Comparison of ENCODE assay signal across 8 mouse cellular contexts in the genomic region with DNA sequence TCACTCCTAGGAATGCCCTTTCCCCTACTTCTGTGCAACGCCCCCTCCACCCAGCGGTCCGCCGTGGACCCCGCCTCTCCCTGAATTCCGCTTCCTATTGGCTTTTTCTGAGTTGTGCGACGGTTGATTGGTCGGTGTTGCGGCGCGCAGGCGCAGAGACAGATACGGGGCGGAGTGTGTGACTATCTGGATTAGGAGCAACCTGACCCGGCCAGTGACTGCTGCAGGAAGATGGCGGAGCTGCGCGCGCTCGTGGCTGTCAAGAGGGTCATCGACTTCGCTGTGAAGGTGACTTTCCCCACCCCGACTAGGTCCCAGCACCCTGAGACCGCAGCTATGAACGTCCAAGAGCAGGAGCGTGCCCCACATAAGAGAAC. TPM values are rescaled to one million over a fixed set of nuclear protein-coding genes. Genes with fewer than 3 reads are reported as not detected.
DNase-seq lines count a peak whose midpoint lies in the region; ATAC-seq lines count a peak whose summit lies in the region.

A gene (plus strand): TSS at position 167 of the 377 bp plus-strand sequence.
A gene (plus strand): TSS at position 212 of the 377 bp plus-strand sequence.

- intact Hi-C loops in gastrocnemius, postnatal 14 days (cut with DNase I; ENCODE audit: low total_unique reads) = no loop called here
- intact Hi-C loops in left cerebral cortex, postnatal 10 days (cut with DNase I) = loop anchor here (10.0 kb wide), 1 partner anchor 129 kb away; a partner anchor contains a TSS

- peak; percentile 97 to 98 for DNase-seq in adrenal gland, adult (ENCODE audit: inconsistent age in 2 of 2, low spot score in 1 of 2)
- DNase-seq in embryo, embryonic 10.5 days (ENCODE audit: low spot score) = peak; percentile 96
- peak; percentile 94 for DNase-seq in gastrocnemius, postnatal 14 days
- peak; percentile 95 to 97 for DNase-seq in left cerebral cortex, postnatal 10 days (ENCODE audit: extremely low spot score in 1 of 2, low spot score in 2 of 2)
- peak; percentile 93 for DNase-seq in right cerebral cortex, postnatal 25 days
- peak; percentile 93 for DNase-seq in urinary bladder, postnatal 4 days (ENCODE audit: low spot score in 2 of 2)

- ATAC-seq in inflammation-experienced regulatory T-cells, adult 6 months = peak; percentile 95
- ATAC-seq in megakaryocyte-erythroid progenitor cell, adult 5-6 weeks (replicated peaks; ENCODE audit: low FRiP score, low TSS enrichment, poor library complexity, severe bottlenecking) = peak; percentile 92

RNA-seq across cellular contexts. Expression of the first gene that starts in this region (rescaled TPM):
- total RNA-seq in gastrocnemius, postnatal 14 days (2021) = 100 to 1,000 TPM; 341 to 442 TPM
- polyA plus RNA-seq in inflammation-experienced regulatory T-cells, adult 6 months (2017; shearing (Covaris generic)) = 100 to 1,000 TPM; 173 to 290 (median 214) TPM
- 10 to 100 TPM; 52.2 to 55.8 TPM for total RNA-seq in left cerebral cortex, postnatal 10 days (2021)
- total RNA-seq in megakaryocyte-erythroid progenitor cell, adult 5-6 weeks (2014; fragmentation: Nextera tagmentation) = 212 and 237 TPM in 2 replicates
- 396 and 426 TPM in 2 replicates for total RNA-seq in megakaryocyte-erythroid progenitor cell, adult 5-6 weeks (2017)

RNA-seq across cellular contexts. Expression of the second gene that starts in this region (rescaled TPM):
- under 1 TPM in 1 of 2 experiments, not detected in 1; 0.80 TPM for total RNA-seq in gastrocnemius, postnatal 14 days (2021)
- polyA plus RNA-seq in inflammation-experienced regulatory T-cells, adult 6 months (2017; shearing (Covaris generic)) = not detected
- 1 to 10 TPM in 1 of 2 experiments, under 1 TPM in 1; 0.79 to 1.4 TPM for total RNA-seq in left cerebral cortex, postnatal 10 days (2021)
- total RNA-seq in megakaryocyte-erythroid progenitor cell, adult 5-6 weeks (2014; fragmentation: Nextera tagmentation) = not detected in 2 replicates
- 4.2 TPM in 1 of 2 replicates, not detected in the other for total RNA-seq in megakaryocyte-erythroid progenitor cell, adult 5-6 weeks (2017)

Comparison
In these comparisons a context has a peak if more than half of its experiments do, and no peak if none do; other contexts are left out.
1. Peak in every context shown above with its lines: DNase-seq and ATAC-seq.